Mouse (Mus musculus) 416B (cell line): ENCODE results near the gene Gm20916.
"Not testable (repeated sequence)": the region's sequence is repeated elsewhere in the genome, so short reads cannot be mapped to it uniquely, and the experiment has no call there.

Experiments used
- DNase-seq: peaks from one replicate; pipeline ENCODE4 v3.0.0; 2011; ENCODE audit warnings: low read depth

Gm20916 gene

GRCm38 (mm10) chrY:79319265-79319664 lies at the start of gene Gm20916:
TSS of gene Gm20916 (plus strand) at chrY:79319565.
- not testable (repeated sequence) for DNase-seq
